Mouse (Mus musculus) natural killer cell, adult 2 months (primary cell): ENCODE data around the gene Senp2.
A peak's percentile ranks its signal among the peaks of the same experiment; 100 is the strongest.
"Not testable (repeated sequence)": the region's sequence is repeated elsewhere in the genome, so short reads cannot be mapped to it uniquely, and the experiment has no call there.

ENCODE experiments used
- DNase-seq, 2 experiments: peaks; one replicate each; pipeline ENCODE4 v3.0.0; 2022; ENCODE audit warnings: low spot score in 2 of 2

Gene Senp2

GRCm38 (mm10) chr16:22009099-22009584 lies at the start of gene Senp2:
Senp2 (plus strand) TSS chr16:22009484.
- peak; percentile 100 for DNase-seq

DNA sequence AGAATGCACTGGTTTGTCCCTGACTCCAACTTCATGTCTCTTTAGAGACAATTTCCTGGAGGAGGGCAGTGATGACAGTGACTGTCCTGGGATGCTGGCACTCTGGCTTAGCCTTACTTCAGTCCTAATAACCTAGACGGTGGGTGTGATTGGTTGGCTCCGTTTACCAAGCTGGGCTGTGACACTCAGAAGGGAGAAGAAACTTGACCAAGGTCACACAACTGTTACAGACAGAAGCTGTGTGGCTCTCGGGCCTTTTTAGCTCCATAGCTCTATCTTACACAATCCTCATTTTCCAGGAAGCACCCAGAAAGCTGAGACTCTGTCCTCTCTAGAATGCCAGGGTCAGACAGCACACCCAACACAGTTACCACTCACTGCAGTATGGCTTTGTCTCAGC lies 43.7 kb upstream of the Senp2 start:
- DNase-seq = no peak

- no peak for DNase-seq
Measured at GRCm38 (mm10) chr16:21969874-21970273, 39.4 kb upstream of the Senp2 start.

GRCm38 (mm10) chr16:21970536-21970935 lies 38.7 kb upstream of the Senp2 start:
- DNase-seq = no peak

GRCm38 (mm10) chr16:21971446-21971845 lies 37.8 kb upstream of the Senp2 start:
- DNase-seq = no peak

GRCm38 (mm10) chr16:21976203-21976602 lies 33.1 kb upstream of the Senp2 start:
- DNase-seq = no peak

GRCm38 (mm10) chr16:21977347-21977746 lies 31.9 kb upstream of the Senp2 start:
- DNase-seq = no peak

DNA sequence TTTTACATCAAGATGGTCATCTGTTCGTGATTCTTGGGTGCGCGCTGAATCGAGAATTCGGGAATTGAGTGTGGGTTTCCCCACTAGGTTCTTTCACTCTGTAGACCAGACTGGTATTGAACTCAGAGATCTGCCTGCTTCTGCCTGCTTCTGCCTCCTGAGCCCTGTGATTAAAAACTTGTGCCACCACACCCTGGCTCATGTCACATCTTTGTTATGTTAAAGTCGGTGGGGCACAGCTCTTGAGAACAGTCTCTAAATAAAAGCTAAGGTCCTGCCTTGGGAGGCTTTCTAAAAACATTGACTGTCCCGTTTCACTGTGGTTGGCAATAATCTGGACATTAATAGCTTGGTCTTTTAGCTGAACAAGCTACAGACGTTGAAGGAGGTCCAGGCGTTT lies 26.1 kb upstream of the Senp2 start:
- no peak for DNase-seq

GRCm38 (mm10) chr16:21983581-21983980 lies 25.7 kb upstream of the Senp2 start:
- DNase-seq = no peak

DNA sequence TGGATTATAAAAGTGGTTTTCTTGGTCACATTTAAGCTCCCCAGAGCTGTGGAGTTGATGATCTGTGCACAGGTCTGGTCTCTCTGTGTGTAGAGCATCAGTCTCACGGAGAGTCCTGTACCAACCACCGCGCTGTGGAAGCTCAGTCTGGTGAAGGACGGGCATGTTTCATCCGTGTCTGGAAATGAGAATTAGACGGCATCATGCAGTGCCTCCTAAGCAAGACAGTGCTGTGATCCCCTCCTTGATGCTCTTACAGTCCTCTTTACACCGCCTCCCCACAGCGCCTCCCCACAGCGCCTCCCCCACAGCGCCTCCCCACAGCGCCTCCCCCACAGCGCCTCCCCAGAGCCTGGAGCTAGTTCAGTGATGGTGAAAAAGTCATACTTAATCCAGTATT lies 25.2 kb upstream of the Senp2 start:
- no peak for DNase-seq

GRCm38 (mm10) chr16:21986191-21986590 lies 23.1 kb upstream of the Senp2 start:
- no peak for DNase-seq

- no peak for DNase-seq
Measured at GRCm38 (mm10) chr16:21987956-21988355, 21.3 kb upstream of the Senp2 start.

DNA sequence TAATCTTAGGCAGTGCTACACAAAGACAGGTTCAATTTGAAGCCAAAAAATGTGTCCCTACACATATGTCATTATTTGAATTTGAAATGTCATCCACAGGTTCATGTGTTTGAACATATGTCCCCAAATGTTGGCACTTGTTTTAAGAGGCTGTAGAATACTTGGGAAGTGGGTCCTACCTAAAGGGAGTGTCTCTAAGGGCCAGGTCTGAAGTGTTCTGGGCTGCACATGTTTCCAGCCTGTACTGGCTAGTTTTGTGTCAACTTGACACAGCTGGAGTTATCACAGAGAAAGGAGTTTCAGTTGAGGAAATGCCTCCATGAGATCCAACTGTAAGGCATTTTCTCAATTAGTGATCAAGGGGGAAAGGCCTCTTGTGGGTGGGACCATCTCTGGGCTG lies 18.4 kb upstream of the Senp2 start:
- not testable (repeated sequence) for DNase-seq

- no peak for DNase-seq
Measured at GRCm38 (mm10) chr16:21991774-21992173, 17.5 kb upstream of the Senp2 start.

DNA sequence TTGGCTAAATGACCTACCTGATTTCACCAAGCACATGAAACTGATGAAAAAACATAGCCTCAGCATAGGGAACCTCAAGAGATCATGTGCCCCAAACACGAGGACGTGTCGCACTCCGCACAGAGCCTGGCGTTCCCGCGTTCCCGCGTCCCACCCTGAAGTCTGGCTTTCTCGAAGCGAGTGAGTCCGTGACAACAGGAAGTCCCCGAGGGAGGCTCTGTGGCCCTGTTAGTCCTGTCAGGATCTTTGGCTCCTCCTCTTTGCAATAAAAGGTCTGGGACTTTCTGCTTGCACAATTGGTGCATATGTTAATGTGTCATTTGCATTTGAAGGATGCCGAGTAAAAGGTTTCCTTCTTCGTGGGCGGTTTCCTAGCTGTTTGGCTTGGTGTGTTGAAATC lies 14.0 kb upstream of the Senp2 start, which contains the start of gene Liph:
Gene Liph, minus strand, starts transcription at position 360 of the 400 bp plus-strand sequence.
- no peak for DNase-seq

DNA sequence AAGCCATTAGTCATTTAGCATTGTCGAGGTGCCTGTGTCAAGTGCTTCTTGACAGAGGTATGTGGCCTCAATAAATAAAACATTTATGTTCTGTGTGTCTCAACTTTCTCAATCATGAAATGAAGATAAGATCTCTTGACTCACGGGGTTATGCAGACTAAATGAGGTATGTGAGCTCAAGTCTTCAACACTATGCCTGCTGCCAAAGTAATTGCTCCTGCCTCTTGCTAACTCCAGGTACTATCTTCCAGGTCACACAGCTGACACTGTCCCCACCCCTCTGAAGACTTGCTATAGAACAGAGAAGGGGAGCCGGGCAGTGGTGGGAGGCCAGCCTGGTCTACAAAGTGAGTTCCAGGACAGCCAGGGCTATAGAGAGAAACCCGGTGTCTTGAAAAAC lies 12.9 kb upstream of the Senp2 start:
- no peak for DNase-seq

- DNase-seq = no peak
Measured at GRCm38 (mm10) chr16:21996881-21997641, 12.2 kb upstream of the Senp2 start.

DNA sequence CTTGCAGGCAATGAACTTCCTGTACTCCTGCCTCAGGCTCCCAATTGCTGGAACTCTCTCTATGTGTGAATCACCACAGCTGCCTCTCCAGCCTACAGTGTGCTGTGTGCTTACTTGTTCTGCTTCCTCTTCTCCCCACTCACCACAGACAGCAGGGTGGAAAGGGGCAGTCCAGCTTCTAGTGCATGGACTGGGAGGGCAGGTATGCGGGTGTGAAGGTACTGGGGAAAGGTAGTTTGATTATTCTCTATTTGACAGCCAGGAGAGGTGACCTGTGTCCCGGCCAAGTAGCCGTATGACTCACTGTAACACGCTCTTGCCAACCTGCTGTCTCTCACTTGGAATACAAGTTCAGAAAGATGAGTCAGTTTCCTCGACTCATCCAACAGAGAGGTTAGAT lies 11.2 kb upstream of the Senp2 start:
- DNase-seq = no peak

DNA sequence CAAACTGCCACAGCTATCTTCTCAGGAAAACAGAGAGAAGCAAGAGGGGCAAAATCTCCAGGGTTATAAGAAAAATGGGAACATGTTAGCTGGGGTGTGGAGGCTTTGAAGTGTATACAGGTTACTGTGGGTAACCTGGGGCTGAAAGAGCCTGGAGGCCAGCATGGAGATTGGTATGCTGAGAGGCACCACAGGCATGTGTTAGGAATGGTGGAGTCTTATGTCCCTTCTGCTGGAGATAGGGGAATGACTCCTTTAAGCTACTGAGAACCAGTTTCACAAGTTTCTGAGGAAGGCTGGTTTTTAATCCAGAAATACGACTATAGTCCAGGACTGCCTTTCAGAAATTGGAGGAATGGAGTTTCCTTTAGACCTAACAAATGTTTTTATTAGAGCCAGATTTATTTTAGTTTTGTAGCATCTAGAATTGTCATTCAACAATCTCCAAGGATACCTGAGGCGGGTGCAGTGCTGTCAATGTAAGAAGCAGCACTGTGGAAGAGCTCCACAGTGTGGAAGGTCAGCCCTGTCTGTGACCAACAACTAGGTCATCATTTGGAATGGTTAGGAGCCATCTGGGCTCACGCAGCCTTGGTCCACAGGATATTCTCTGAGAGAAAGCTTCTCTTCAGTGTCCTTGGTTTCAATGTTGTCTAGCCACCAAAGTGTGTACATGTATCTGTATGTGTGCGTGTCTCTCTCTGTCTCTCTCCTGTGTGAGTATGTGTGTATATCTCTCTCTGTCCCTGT lies 9.2 kb upstream of the Senp2 start:
- no peak for DNase-seq

- DNase-seq = no peak
Measured at GRCm38 (mm10) chr16:22001172-22001571, 8.1 kb upstream of the Senp2 start.

DNA sequence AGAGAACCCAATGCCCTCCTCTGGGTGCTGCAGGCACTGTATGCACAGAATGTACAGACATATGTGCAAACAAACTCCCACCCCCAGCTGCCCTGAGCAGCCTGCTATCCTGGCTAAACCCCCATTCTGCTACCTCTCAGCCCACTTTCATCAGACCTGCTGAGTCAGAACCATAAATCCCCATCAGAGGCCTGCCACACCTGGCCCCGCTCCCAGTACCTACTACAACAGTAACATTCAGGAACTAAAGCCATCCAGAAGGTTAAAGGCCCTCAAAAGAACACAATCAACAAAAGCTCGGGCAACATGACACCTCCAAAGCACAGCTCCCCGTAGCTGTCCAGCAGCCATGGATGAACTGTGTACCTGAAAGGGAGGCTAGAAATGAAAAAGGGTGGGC lies 7.7 kb upstream of the Senp2 start:
- no peak for DNase-seq

DNA sequence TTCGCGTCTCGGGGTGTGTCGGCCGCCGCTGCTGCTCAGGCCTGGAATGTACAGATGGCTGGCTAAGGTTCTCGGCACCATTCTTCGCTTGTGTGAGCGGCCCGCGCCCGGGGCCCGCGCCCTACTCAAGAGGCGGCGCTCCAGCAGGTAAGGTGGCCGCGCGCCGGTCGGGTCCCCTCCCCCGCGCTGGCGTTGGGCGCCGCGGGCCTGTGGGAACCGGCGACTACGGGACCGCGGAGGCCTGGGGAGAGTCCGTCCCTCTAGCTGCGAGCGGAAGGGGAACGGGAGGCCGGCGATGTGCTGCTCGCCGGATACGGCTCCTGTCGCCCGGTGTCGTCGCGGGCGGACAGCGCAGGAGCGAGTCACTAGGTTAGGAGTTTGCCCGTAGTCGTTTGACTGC lies 312 bp downstream of the Senp2 start:
- no peak for DNase-seq

DNA sequence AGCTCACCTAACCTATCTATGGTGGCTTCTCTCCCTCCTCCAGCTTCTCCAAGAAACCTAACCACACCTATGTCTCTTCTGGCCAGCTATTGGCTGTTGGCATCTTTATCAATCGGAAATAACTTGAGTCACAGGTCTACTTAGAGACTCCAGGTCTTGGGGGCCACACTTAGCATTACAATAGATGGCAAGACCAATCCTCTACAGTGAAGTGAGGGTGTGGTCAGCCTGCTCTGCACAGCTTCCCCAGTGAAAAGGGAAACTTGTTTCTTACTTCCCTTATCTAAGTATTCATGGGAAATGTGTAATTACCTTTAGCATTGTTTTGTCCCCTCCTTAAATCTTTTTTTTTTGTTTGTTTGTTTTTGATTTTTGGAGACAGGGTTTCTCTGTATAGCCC lies 6.3 kb downstream of the Senp2 start:
- no peak for DNase-seq
